Mouse (Mus musculus): ENCODE measurements at regions not wholly inside any gene's neighbourhood (a gene's known extent, or its start where the extent isn't known, plus 50 kb on each side); places are given as distances from the start of the nearest gene placed in this dataset.
"Not testable (repeated sequence)": the region's sequence is repeated elsewhere in the genome, so short reads cannot be mapped to it uniquely, and the experiment has no call there.

DNA sequence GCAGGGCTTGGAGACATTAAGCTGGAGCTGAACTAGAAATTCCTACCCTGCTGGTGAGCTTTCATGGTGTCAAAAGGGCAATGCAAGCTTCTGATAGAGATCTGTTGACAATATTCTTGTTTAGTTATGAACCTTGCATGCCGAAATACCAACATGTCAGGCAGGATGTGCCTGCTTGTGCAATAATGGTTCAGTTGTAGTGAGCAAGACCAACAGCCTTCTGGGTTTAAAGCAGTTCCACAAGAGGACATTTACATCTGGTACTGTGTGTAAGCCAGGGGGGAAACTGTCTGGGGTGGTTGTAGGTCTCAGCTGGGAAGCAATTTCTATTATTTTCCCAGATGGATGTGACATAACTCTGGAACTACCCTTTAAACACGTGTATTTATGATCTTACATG, 987.6 kb upstream of the Gm38303 start:
- no peak overlapping the region for H3K4me3 ChIP-seq (ENCODE audit: low read depth, low read length)
- H3K9me3 ChIP-seq (ENCODE audit: control insufficient read depth, low read length), result no peaks in the 10 kb centered on the region
- no peak overlapping the region for H3K4me2 ChIP-seq (ENCODE audit: low read depth)
- WGBS, result 60% methylated on average over 2 of the region's 2 CpGs
- no peak overlapping the region for H3K27ac ChIP-seq (ENCODE audit: low read depth, low read length)
- DNase-seq (ENCODE audit: low spot score) (no peak), ATAC-seq (ENCODE audit: insufficient read depth, low FRiP score, low TSS enrichment) (no peak)
- H3K36me3 ChIP-seq (ENCODE audit: control insufficient read depth, insufficient read depth, low read length), result no peaks in the 10 kb centered on the region
- no peaks in the 10 kb centered on the region for H3K27me3 ChIP-seq (ENCODE audit: control insufficient read depth, insufficient read depth, low read length)
- no peaks in the 10 kb centered on the region for H3K4me1 ChIP-seq (ENCODE audit: control insufficient read depth, insufficient read depth, low read length)
- no peak overlapping the region for H3K9ac ChIP-seq (ENCODE audit: low read length)

DNA sequence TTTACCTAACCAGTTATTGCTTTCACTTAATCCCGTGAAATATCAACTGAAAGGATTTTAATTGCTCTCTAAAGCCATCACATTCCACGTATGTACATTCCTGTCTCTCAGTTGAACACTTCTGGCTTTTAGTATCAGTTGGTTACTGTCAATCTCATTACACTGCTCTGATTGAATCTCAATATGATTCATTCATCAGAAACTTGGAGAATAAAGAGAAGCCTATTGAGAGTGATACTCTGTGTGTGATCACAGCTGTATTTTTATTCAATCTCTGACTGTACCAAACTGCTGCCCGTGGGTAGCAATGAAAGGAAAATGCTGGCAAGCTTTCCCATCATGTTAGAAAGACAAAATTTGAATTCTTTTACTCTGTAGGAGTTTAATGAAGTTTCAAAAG, 957.5 kb upstream of the Gm38303 start:
- H3K9me3 ChIP-seq (ENCODE audit: control insufficient read depth, low read length), result no peaks in the 10 kb centered on the region
- WGBS, result 86% methylated on average over 3 of the region's 3 CpGs
- no peak overlapping the region for H3K4me2 ChIP-seq (ENCODE audit: low read depth)
- no peaks in the 10 kb centered on the region for H3K36me3 ChIP-seq (ENCODE audit: control insufficient read depth, insufficient read depth, low read length)
- H3K4me1 ChIP-seq (ENCODE audit: control insufficient read depth, insufficient read depth, low read length), result no peaks in the 10 kb centered on the region
- H3K9ac ChIP-seq (ENCODE audit: low read length), result no peak overlapping the region
- no peak overlapping the region for H3K4me3 ChIP-seq (ENCODE audit: low read depth, low read length)
- ATAC-seq (ENCODE audit: insufficient read depth, low FRiP score, low TSS enrichment), result no peak
- H3K27me3 ChIP-seq (ENCODE audit: control insufficient read depth, insufficient read depth, low read length), result no peaks in the 10 kb centered on the region
- no peak overlapping the region for H3K27ac ChIP-seq (ENCODE audit: low read depth, low read length)
- no peak for DNase-seq (ENCODE audit: low spot score)

DNA sequence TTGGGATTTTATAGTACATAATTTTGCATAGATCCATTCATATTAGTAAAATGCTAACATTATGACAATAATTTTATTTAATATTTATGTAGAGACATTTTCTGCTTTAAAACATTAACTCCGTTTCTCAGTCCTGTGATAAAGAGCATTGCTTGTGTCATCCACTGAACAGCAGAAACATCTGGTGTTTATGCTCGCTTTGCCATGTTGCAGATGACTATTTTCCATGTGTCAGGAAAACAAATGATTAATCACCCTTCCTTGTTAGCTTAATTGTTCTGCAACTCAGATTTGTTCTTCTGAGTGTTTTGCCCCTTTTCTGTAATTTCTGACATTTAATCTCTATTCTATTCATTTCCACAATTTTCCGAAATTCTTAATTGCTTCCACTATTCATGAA, 925.6 kb upstream of the Gm38303 start:
- H3K27ac ChIP-seq (ENCODE audit: low read depth, low read length), result no peak overlapping the region
- no peaks in the 10 kb centered on the region for H3K9me3 ChIP-seq (ENCODE audit: control insufficient read depth, low read length)
- H3K4me3 ChIP-seq (ENCODE audit: low read depth, low read length), result no peak overlapping the region
- ATAC-seq (ENCODE audit: insufficient read depth, low FRiP score, low TSS enrichment) (no peak), DNase-seq (ENCODE audit: low spot score) (no peak)
- H3K9ac ChIP-seq (ENCODE audit: low read length), result no peak overlapping the region
- no peaks in the 10 kb centered on the region for H3K36me3 ChIP-seq (ENCODE audit: control insufficient read depth, insufficient read depth, low read length)
- 83% methylated on average over 3 of the region's 3 CpGs for WGBS
- H3K4me2 ChIP-seq (ENCODE audit: low read depth), result no peak overlapping the region
- H3K4me1 ChIP-seq (ENCODE audit: control insufficient read depth, insufficient read depth, low read length), result no peaks in the 10 kb centered on the region
- H3K27me3 ChIP-seq (ENCODE audit: control insufficient read depth, insufficient read depth, low read length), result no peaks in the 10 kb centered on the region

DNA sequence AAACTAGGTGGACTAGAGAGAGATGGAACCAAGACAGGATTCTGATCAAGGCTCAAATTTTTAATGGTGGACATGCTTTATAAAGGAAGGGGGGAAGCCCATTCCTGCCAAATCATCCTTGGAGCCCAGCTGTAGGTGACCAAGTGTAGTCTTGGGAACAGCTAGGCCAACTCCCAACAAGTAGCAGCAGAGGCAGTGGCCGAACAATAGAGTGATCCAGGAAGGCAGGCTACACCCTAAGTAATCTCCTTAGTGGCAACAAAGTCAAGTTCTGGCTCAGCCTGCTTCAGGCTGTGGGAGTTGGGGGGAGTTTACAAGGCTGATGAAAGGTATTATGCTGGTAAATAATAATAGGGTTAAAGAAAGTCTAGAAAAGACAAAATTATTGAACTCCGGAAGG, 878.5 kb upstream of the Gm38303 start:
- DNase-seq (ENCODE audit: low spot score) (no peak), ATAC-seq (ENCODE audit: insufficient read depth, low FRiP score, low TSS enrichment) (no peak)
- no peak overlapping the region for H3K9ac ChIP-seq (ENCODE audit: low read length)
- no peaks in the 10 kb centered on the region for H3K4me1 ChIP-seq (ENCODE audit: control insufficient read depth, insufficient read depth, low read length)
- H3K27ac ChIP-seq (ENCODE audit: low read depth, low read length), result no peak overlapping the region
- no peak overlapping the region for H3K4me3 ChIP-seq (ENCODE audit: low read depth, low read length)
- H3K4me2 ChIP-seq (ENCODE audit: low read depth), result no peak overlapping the region
- H3K36me3 ChIP-seq (ENCODE audit: control insufficient read depth, insufficient read depth, low read length), result no peaks in the 10 kb centered on the region
- no peaks in the 10 kb centered on the region for H3K9me3 ChIP-seq (ENCODE audit: control insufficient read depth, low read length)
- H3K27me3 ChIP-seq (ENCODE audit: control insufficient read depth, insufficient read depth, low read length), result no peaks in the 10 kb centered on the region
- WGBS, result 93% methylated on average over 2 of the region's 2 CpGs

DNA sequence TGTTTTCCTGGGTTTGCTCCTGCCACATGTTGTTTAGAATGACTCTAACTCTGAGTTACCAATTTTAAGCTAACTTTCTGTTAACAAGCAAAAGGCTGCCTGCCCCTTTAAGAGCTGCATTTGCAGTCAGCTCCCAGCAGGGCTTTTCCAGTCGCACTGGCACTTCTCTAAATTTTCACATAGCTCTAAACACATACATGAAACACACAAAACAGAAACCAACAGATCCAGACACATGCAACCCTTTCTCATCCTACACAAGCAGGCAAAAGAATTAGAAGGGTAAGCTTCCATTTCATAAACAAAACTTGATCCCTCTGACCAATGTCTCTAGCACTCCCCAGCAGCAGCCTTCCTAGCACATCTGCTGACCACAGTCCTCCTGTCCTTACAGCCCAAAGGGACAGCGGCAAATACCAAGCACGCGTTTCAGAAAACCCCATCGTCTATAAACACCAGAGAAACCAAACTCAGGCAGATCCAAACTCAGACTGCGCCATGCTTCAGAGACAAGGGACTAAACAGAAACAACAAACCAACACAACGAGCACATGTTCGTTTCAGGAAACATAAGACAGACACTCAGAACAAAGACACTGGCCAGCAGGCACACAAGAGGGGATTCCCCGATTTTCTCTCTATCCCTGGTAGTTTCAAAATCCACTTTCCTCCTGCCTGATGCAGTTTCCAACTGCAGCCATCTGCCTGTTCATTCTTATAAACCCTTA, 877.6 kb upstream of the Gm38303 start:
- H3K36me3 ChIP-seq (ENCODE audit: control insufficient read depth, insufficient read depth, low read length); H3K4me2 ChIP-seq (ENCODE audit: low read depth); H3K4me1 ChIP-seq (ENCODE audit: control insufficient read depth, insufficient read depth, low read length); H3K27ac ChIP-seq (ENCODE audit: low read depth, low read length); H3K27me3 ChIP-seq (ENCODE audit: control insufficient read depth, insufficient read depth, low read length); ATAC-seq (ENCODE audit: insufficient read depth, low FRiP score, low TSS enrichment); H3K4me3 ChIP-seq (ENCODE audit: low read depth, low read length); H3K9ac ChIP-seq (ENCODE audit: low read length); H3K9me3 ChIP-seq (ENCODE audit: control insufficient read depth, low read length): not testable (repeated sequence)
- WGBS, result 41% methylated on average over 9 of the region's 9 CpGs
- peak; percentile 13 for DNase-seq (ENCODE audit: low spot score)

DNA sequence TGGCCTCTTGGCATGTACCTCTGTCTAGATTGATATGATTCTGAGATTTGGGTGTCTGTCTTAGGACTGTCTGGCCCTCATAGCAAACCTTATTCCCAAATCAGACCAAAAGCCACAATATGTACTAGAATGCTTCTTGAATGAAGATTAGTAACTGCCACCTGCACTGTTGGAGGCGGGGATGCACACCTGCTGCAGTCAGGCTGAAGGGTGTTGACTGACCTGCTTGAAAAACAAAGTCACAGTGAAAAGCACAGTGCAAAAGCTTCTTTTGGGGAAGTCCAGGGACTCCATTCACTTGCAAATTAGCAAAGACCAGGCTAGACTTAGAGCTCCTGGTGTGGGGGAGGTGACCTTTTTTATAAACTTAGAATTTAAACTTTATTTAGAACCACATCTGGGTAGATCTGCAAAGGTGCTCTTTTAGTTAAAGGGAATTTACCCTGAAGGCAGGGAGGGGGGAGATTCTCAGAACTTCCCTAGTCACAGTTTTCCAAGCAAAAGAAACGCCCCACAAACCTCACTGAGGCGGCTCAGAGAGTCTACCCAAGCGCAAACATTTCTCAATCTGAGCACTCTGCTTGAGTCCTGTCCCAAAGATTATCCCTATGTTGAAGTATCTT, 876.9 kb upstream of the Gm38303 start:
- not testable (repeated sequence) for H3K9ac ChIP-seq (ENCODE audit: low read length); H3K27me3 ChIP-seq (ENCODE audit: control insufficient read depth, insufficient read depth, low read length); H3K4me1 ChIP-seq (ENCODE audit: control insufficient read depth, insufficient read depth, low read length); H3K36me3 ChIP-seq (ENCODE audit: control insufficient read depth, insufficient read depth, low read length); DNase-seq (ENCODE audit: low spot score); H3K9me3 ChIP-seq (ENCODE audit: control insufficient read depth, low read length); ATAC-seq (ENCODE audit: insufficient read depth, low FRiP score, low TSS enrichment); H3K27ac ChIP-seq (ENCODE audit: low read depth, low read length); H3K4me3 ChIP-seq (ENCODE audit: low read depth, low read length); H3K4me2 ChIP-seq (ENCODE audit: low read depth)
- WGBS, result 55% methylated on average over 4 of the region's 4 CpGs

DNA sequence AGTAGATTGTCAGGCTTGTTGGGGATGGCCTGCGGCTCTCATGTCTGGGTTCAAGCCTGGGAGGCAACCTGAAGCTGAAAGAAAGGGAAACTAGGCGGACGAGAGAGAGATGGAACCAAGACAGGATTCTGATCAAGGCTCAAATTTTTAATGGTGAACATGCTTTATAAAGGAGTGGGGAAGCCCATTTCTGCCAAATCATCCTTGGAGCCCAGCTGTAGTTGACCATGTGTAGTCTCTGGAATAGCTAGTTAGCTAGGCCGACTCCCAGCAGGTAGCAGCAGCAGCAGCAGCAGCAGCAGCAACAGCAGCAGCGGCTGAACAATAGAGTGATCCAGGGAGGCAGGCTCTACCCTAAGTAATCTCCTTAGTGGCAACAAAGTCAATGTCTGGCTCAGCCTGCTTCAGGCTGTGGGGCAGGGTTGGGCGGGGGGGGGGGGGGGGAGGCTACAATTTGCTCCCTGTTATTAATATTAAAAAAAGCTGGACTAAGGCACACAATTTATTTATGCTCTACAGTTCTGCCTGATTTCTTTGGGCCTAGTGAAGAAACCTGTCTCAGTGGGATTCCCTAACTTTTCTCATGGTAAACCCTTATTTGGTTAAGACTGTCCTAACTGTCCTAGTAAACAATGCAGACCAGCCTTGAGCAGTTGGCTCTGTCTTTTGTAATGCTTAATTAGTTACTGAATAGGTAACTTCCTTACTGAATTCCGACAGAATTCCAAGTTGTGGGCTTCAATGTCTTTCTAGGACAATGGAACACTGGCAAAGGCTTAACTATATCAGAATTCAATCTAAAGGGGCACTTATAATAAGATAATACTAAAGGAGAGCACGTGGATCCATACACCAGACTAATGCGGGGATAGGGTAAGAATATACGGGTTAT, 875.7 kb upstream of the Gm38303 start:
- not testable (repeated sequence) for DNase-seq (ENCODE audit: low spot score); H3K4me2 ChIP-seq (ENCODE audit: low read depth); H3K27ac ChIP-seq (ENCODE audit: low read depth, low read length); H3K4me3 ChIP-seq (ENCODE audit: low read depth, low read length); H3K9me3 ChIP-seq (ENCODE audit: control insufficient read depth, low read length); ATAC-seq (ENCODE audit: insufficient read depth, low FRiP score, low TSS enrichment); H3K36me3 ChIP-seq (ENCODE audit: control insufficient read depth, insufficient read depth, low read length); H3K9ac ChIP-seq (ENCODE audit: low read length); H3K4me1 ChIP-seq (ENCODE audit: control insufficient read depth, insufficient read depth, low read length); H3K27me3 ChIP-seq (ENCODE audit: control insufficient read depth, insufficient read depth, low read length)
- 72% methylated on average over 9 of the region's 10 CpGs for WGBS

DNA sequence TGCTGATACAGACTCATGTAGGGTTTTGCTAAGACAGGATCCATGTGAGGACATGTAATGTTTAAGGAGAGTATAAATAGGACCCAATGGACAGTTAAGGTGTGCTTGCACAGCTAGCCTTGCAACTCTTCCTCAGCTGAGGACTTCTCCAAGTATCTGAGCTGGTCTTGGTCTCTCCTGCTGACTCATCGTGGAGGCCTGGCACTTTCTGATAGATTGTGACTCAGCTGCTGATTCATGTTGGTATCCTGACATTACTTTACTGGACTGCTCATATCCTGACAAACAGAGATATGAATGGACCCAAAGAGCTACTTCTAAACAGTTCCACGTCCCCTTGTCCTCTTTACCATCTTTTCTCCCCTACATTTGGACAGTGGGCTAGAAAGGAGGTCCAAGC, 838.5 kb upstream of the Gm38303 start:
- H3K27ac ChIP-seq (ENCODE audit: low read depth, low read length), result no peak overlapping the region
- no peaks in the 10 kb centered on the region for H3K4me1 ChIP-seq (ENCODE audit: control insufficient read depth, insufficient read depth, low read length)
- H3K9me3 ChIP-seq (ENCODE audit: control insufficient read depth, low read length), result no peaks in the 10 kb centered on the region
- no peak overlapping the region for H3K4me2 ChIP-seq (ENCODE audit: low read depth)
- H3K9ac ChIP-seq (ENCODE audit: low read length), result no peak overlapping the region
- no peaks in the 10 kb centered on the region for H3K27me3 ChIP-seq (ENCODE audit: control insufficient read depth, insufficient read depth, low read length)
- WGBS, result 71% methylated on average over 2 of the region's 2 CpGs
- no peak overlapping the region for H3K4me3 ChIP-seq (ENCODE audit: low read depth, low read length)
- no peak for DNase-seq (ENCODE audit: low spot score)
- H3K36me3 ChIP-seq (ENCODE audit: control insufficient read depth, insufficient read depth, low read length), result no peaks in the 10 kb centered on the region
- no peak for ATAC-seq (ENCODE audit: insufficient read depth, low FRiP score, low TSS enrichment)

Measured in neural tube, embryonic 11.5 days (tissue).